In the genomic region with DNA sequence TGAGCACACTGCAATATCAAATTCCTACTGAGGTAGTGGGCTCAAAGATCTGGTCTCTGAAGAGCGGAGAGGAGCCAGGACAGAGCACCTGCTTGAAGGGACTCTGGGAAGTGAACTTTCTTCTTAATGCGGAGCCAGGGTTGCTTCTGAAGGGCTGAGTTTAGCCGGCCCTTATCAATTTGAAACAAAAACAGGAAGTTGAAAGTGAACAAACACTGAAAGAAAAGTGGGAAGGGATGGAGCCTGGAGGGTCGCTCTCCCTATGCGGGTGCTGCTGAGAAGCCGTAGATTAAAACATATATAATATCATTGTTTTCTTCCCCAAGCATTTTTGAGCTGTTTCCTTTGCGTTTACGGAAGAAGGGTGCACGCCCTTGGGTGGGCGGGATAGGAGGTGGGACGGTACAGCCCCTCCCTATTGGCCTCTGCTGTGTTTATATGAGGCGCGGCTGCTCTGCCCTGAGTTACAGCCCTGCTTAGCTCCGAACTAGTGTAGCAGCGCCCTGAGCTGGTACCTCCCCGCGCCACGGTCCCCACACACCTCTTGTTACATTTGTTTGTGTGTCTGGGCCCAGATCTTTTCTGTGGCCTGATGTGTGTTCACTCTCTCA, we compare ENCODE assay signal across 8 mouse cellular contexts. TPM values are rescaled to one million over a fixed set of nuclear protein-coding genes. Genes with fewer than 3 reads are reported as not detected.
DNase-seq lines count a peak whose midpoint lies in the region; ATAC-seq and TF ChIP-seq lines count a peak whose summit lies in the region.

A gene (plus strand): TSS at position 414 of the 611 bp plus-strand sequence.

- no peaks in the 10 kb centered on the region for H3K79me2 ChIP-seq in CH12.LX (replicated peaks; ENCODE audit: control insufficient read depth, extremely low read depth, insufficient read depth, poor library complexity, severe bottlenecking)

- peak; percentile 59 for DNase-seq in CH12.LX (ENCODE audit: extremely low read depth)
- DNase-seq in gastrocnemius, postnatal 10 days, result peak; percentile 52
- no peak for DNase-seq in hindbrain, postnatal 0 days (ENCODE audit: low spot score)
- peak; percentile 63 for DNase-seq in liver, embryonic 13.5 days
- peak; percentile 81 for DNase-seq in naive thymus-derived CD4-positive, alpha-beta T cell, adult 2 months (ENCODE audit: low read depth)
- peak; percentile 46 for DNase-seq in testis, postnatal 14 days (ENCODE audit: low spot score)
- DNase-seq in left cerebral cortex, postnatal 14 days (ENCODE audit: low spot score in 2 of 2), result no peak

- no peaks in the 10 kb centered on the region for H3K36me3 ChIP-seq in CH12.LX (replicated peaks in 1 of 2; ENCODE audit: control insufficient read depth in 1 of 2, insufficient read depth in 1 of 2, low read length in 1 of 2)
- no peaks in the 10 kb centered on the region for H3K36me3 ChIP-seq in hindbrain, postnatal 0 days (ENCODE audit: insufficient read depth, low read length)
- no peaks in the 10 kb centered on the region for H3K36me3 ChIP-seq in liver, embryonic 13.5 days

- TF ChIP-seq RAD21 in CH12.LX (IDR thresholded peaks at IDR 0.05; ENCODE audit: low read depth, low read length), result no peak

- no peaks in the 10 kb centered on the region for H3K9me3 ChIP-seq in CH12.LX (replicated peaks; ENCODE audit: low read length)
- no peaks in the 10 kb centered on the region for H3K9me3 ChIP-seq in hindbrain, postnatal 0 days (ENCODE audit: low read length)
- H3K9me3 ChIP-seq in liver, embryonic 13.5 days (replicated peaks), result no peaks in the 10 kb centered on the region

- no peak for TF ChIP-seq EP300 in CH12.LX (IDR thresholded peaks at IDR 0.05; ENCODE audit: low read length)

- peak; percentile 64 for TF ChIP-seq POLR2A in CH12.LX (IDR thresholded peaks at IDR 0.05; ENCODE audit: low read depth, low read length)

- WGBS in hindbrain, postnatal 0 days, result 12% methylated on average over 18 of the region's 18 CpGs
- WGBS in liver, embryonic 13.5 days (ENCODE audit: insufficient replicate concordance), result 2% methylated on average over 18 of the region's 18 CpGs

- H3K4me3 ChIP-seq in CH12.LX (replicated peaks in 1 of 3; ENCODE audit: low read depth in 2 of 3, low read length in 2 of 3, poor library complexity in 1 of 3), result peak within 1 kb of the TSS; percentile 41 to 52 (median 51)
- H3K4me3 ChIP-seq in brown adipose tissue, adult 24 weeks (ENCODE audit: insufficient read depth, low read depth, low read length), result peak within 1 kb of the TSS; percentile 57
- peak within 1 kb of the TSS; percentile 26 for H3K4me3 ChIP-seq in hindbrain, postnatal 0 days (ENCODE audit: low read length)
- H3K4me3 ChIP-seq in liver, embryonic 13.5 days (replicated peaks), result peak within 1 kb of the TSS; percentile 63

- peak within 1 kb of the TSS; percentile 72 for H3K4me2 ChIP-seq in CH12.LX (ENCODE audit: insufficient read depth, low read depth, poor library complexity, severe bottlenecking)
- H3K4me2 ChIP-seq in hindbrain, postnatal 0 days (ENCODE audit: low read depth, low read length), result peak within 1 kb of the TSS; percentile 47
- peak within 1 kb of the TSS; percentile 74 for H3K4me2 ChIP-seq in liver, embryonic 13.5 days

- H3K4me1 ChIP-seq in CH12.LX (ENCODE audit: control insufficient read depth in 1 of 2, insufficient read depth in 2 of 2), result peaks cover 4 to 14% of the 10 kb centered on the region in 2 experiments; a peak in 2 of 4 replicates
- no peaks in the 10 kb centered on the region for H3K4me1 ChIP-seq in brown adipose tissue, adult 24 weeks (ENCODE audit: control insufficient read depth, insufficient read depth, insufficient read length, low read length)
- H3K4me1 ChIP-seq in hindbrain, postnatal 0 days (ENCODE audit: insufficient read depth, low read length), result no peaks in the 10 kb centered on the region; the same call in 1 of the 2 replicates
- peaks cover 22% of the 10 kb centered on the region for H3K4me1 ChIP-seq in liver, embryonic 13.5 days (replicated peaks)

- in situ Hi-C loops in CH12.LX (cut with MboI; ENCODE audit: low pct_ligation_motif_present, low pct_unique_long_range_greater_than_20kb, low sequenced_read_pairs), result no loop called here

- no peak within 1 kb of the TSS for H3K27ac ChIP-seq in CH12.LX (ENCODE audit: insufficient read depth, low read depth)
- peak within 1 kb of the TSS; percentile 41 for H3K27ac ChIP-seq in brown adipose tissue, adult 24 weeks (replicated peaks; ENCODE audit: low read depth, low read length)
- H3K27ac ChIP-seq in hindbrain, postnatal 0 days, result no peak within 1 kb of the TSS
- peak within 1 kb of the TSS; percentile 70 for H3K27ac ChIP-seq in liver, embryonic 13.5 days

- intact Hi-C loops in left cerebral cortex, postnatal 14 days (cut with DNase I), result no loop called here

- dilution Hi-C loops in CH12.LX (cut with MboI; ENCODE audit: extremely low pct_ligation_motif_present, extremely low pct_unique_long_range_greater_than_20kb, low sequenced_read_pairs), result no loop called here

- TF ChIP-seq CTCF in CH12.LX (conservative IDR thresholded peaks at IDR 0.05 in 1 of 2, IDR thresholded peaks at IDR 0.05 in 1 of 2; ENCODE audit: low read depth in 2 of 2, low read length in 2 of 2), result no peak
- no peak for TF ChIP-seq CTCF in hindbrain, postnatal 0 days (IDR thresholded peaks at IDR 0.05; ENCODE audit: low read depth)

- no peaks in the 10 kb centered on the region for H3K27me3 ChIP-seq in CH12.LX (replicated peaks)
- no peaks in the 10 kb centered on the region for H3K27me3 ChIP-seq in hindbrain, postnatal 0 days (ENCODE audit: insufficient read depth, low read length)
- H3K27me3 ChIP-seq in liver, embryonic 13.5 days, result no peaks in the 10 kb centered on the region

- no peak for ATAC-seq in hindbrain, postnatal 0 days
- ATAC-seq in liver, embryonic 13.5 days (ENCODE audit: low read depth), result peak; percentile 100

- H3K9ac ChIP-seq in CH12.LX (ENCODE audit: insufficient read depth, low read depth), result peak within 1 kb of the TSS; percentile 51
- H3K9ac ChIP-seq in hindbrain, postnatal 0 days (replicated peaks; ENCODE audit: low read length), result 0 out of 2 replicates have a peak within 1 kb of the TSS, but pooled peaks have one; percentile 14
- peak within 1 kb of the TSS; percentile 67 for H3K9ac ChIP-seq in liver, embryonic 13.5 days

TF ChIP-seq in CH12.LX, 34 proteins besides CTCF, POLR2A, EP300 and RAD21:
- TF ChIP-seq TBP (conservative IDR thresholded peaks at IDR 0.05; ENCODE audit: low read depth, low read length) (0 out of 2 replicates have a peak, but pooled peaks have one; percentile 43), GABPA (IDR thresholded peaks at IDR 0.05; ENCODE audit: insufficient replicate concordance, low read depth, low read length) (no peak), JUND (conservative IDR thresholded peaks at IDR 0.05; ENCODE audit: low read depth, low read length) (no peak), TCF12 (IDR thresholded peaks at IDR 0.05; ENCODE audit: low read depth, low read length) (peak; percentile 36; the same call in 1 of the 2 replicates), HCFC1 (IDR thresholded peaks at IDR 0.05; ENCODE audit: low read depth, low read length) (peak; percentile 29), ELF1 (IDR thresholded peaks at IDR 0.05; ENCODE audit: low read depth, low read length) (peak; percentile 82), ZMIZ1 (IDR thresholded peaks at IDR 0.05; ENCODE audit: low read depth, low read length) (no peak), SIN3A (IDR thresholded peaks at IDR 0.05; ENCODE audit: low read length) (peak; percentile 84), NELFE (IDR thresholded peaks at IDR 0.05; ENCODE audit: low read depth, low read length) (no peak), KAT2A (IDR thresholded peaks at IDR 0.05; ENCODE audit: insufficient replicate concordance, low read length) (no peak)

RNA-seq across cellular contexts. Expression of the gene that starts here (rescaled TPM):
- 0.25 and 0.55 TPM in 2 replicates for total RNA-seq in CH12.LX (2012; rRNA removed)
- 0.40 and 0.41 TPM in 2 replicates for total RNA-seq in CH12.LX (2014; rRNA removed)
- polyA plus RNA-seq in CH12.LX (2012; ENCODE audit: insufficient read length, low read depth), result 0.39 and 0.60 TPM in 2 replicates
- polyA plus RNA-seq in brown adipose tissue, adult 24 weeks (2012; ENCODE audit: insufficient read depth, insufficient read length, missing spikeins), result 10.9 and 19.2 TPM in 2 replicates
- 1 to 10 TPM; 3.8 to 4.5 TPM for total RNA-seq in gastrocnemius, postnatal 10 days (2021)
- total RNA-seq in hindbrain, postnatal 0 days (2014; rRNA removed), result 0.68 and 0.84 TPM in 2 replicates
- 0.88 and 1.3 TPM in 2 replicates for polyA plus RNA-seq in hindbrain, postnatal 0 days (2015; fragmentation: Nextera tagmentation; extraction: Ambion mirVana)
- polyA plus RNA-seq in liver, embryonic 13.5 days (2015; fragmentation: Nextera tagmentation; extraction: Ambion mirVana), result 7.5 and 9.6 TPM in 2 replicates
- 1 to 10 TPM; 2.0 to 2.7 TPM for total RNA-seq in left cerebral cortex, postnatal 14 days (2021)

Comparison
In these comparisons a context has a peak if more than half of its experiments do, and no peak if none do; other contexts are left out.
1. Peak in DNase-seq, H3K4me3 ChIP-seq, H3K9ac ChIP-seq and H3K4me2 ChIP-seq in CH12.LX; RNA of the gene not detected or under 1 TPM.
2. DNase-seq: peak in gastrocnemius, postnatal 10 days (single experiment), liver, embryonic 13.5 days (single experiment), naive thymus-derived CD4-positive, alpha-beta T cell, adult 2 months (single experiment) and testis, postnatal 14 days (single experiment); none in hindbrain, postnatal 0 days (single experiment) and left cerebral cortex, postnatal 14 days (0 of 2).
3. H3K27ac ChIP-seq: peak in brown adipose tissue, adult 24 weeks (single experiment) and liver, embryonic 13.5 days (single experiment); none in CH12.LX (single experiment) and hindbrain, postnatal 0 days (single experiment).
4. H3K9ac ChIP-seq: peak in every context shown above with its lines; median percentile 67 in liver, embryonic 13.5 days; 51 in CH12.LX; 14 in hindbrain, postnatal 0 days.
5. Peak in every context shown above with its lines, with median percentiles within 50 percentile points of each other: H3K4me2 ChIP-seq and H3K4me3 ChIP-seq.